Mouse (Mus musculus): ENCODE measurements around the gene Cacng2.

- TF ChIP-seq CTCF (IDR thresholded peaks at IDR 0.05; ENCODE audit: extremely low read depth, insufficient read depth, low read length) (no peak), POLR2A (IDR thresholded peaks at IDR 0.05; ENCODE audit: extremely low read depth, insufficient read depth, low read length) (no peak)
Measured at GRCm38 (mm10) chr15:78064340-78064739, 55.5 kb downstream of the Cacng2 start.
